Mouse (Mus musculus): Measurements from ENCODE around the gene Spink4. TPM values are rescaled to one million over a fixed set of nuclear protein-coding genes. Genes with fewer than 3 reads are reported as not detected.

The Spink4 gene
- total RNA-seq (2023), result not detected

DNA sequence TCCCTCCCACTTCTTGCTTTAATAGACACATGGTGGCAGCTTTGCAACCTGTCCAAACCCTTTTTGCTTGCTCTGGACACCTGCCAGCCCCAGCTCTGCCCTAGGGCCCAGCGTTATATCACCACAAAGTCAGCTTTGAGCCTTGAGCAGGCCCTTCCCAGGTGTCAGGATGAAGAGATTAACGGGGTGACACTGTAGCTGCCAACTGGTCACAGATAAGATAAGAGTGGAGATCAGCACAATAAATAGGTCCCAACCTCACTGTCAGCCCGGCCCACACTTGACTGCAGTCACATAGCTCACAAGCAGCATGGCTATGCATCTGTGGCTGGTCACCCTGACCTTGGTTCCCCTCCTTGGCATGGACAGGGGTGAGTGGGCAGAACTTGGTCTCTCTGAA, at the start of gene Spink4:
TSS of gene Spink4 (plus strand) at position 268 of the 400 bp plus-strand sequence.

DNA sequence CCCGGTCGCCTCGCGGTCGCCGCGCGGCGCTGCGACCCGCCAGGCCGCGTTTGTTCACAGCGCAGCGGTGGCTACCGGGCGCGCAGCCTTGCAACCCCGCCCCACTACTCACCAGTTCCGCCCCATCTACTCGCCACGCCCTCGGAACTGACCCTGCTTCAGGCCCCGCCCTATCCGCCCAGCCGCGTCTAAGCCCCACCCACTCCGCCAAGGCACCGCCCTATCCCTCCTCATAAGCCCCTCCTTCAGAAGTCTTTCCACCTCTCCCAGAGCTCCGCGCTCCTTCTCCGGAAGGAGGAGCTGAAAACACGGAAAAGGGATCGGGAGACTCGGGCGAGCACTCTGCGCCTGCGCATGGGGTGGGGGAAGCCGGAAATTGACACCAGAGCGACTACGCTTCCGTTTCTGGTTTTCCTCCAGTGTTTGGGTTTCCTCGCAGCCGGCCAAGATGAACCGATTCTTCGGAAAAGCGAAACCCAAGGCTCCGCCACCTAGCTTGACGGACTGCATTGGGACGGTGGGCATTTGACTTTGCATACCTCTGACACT, 28.4 kb downstream of the Spink4 start, which contains the start of the genes Bag1 and Chmp5:
TSS of gene Bag1 (minus strand) at position 135 of the 549 bp plus-strand sequence.
TSS of gene Chmp5 (plus strand) at position 248 of the 549 bp plus-strand sequence.

DNA sequence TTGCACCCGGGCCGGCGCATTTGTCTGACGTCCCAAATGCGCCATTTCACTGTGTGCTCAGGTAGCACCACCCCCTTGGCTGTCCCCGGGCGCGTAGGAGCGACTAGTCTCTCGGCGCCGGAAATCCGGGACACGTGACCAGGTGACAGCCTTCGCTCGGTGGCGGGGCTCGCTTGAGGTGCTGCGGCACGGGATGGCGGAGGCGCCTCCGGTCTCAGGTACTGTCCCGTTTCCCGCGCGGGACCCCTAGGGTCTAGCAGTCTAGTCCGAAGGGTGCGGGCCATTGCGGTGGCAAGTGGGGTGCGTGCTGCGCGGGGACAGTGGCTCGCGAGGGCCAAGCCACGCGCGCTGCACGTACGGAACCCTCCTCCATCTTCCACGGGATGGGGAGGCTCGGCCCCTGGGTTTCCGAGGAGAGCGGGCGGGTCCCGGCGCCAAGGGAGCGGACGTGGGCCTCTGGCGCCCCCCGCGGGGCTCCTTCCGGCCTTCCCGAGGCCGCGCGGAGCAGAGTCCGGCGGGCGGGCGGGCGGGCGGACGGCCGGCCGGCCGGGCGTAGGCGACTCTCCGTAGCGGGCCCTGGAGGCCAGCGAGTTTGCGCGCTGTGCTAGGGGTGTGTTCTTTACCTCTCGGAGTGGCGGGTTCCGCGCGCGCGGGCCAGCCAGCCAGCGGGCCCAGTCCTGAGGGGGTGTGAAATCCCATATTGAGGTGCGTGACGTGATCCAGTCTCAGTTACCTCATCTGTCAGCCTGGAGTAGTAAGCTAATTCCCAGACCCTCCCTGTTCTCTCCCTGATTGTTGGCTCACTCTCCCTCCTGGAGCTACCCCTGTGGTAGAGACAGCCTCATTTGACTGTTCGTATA, 51.2 kb downstream of the Spink4 start, which contains the start of gene Nfx1:
TSS of gene Nfx1 (plus strand) at position 65 of the 860 bp plus-strand sequence.

Other genes starting within 250 kb of the Spink4 start
- 25.0 TPM for gene Aptx, start 216.9 kb upstream of the Spink4 start, total RNA-seq (2023)
- gene Dnaja1, start 197.9 kb upstream of the Spink4 start, total RNA-seq (2023), result 574 TPM
- 62.4 TPM for gene Smu1, start 162.1 kb upstream of the Spink4 start, total RNA-seq (2023)
- gene B4galt1, start 66.0 kb upstream of the Spink4 start, total RNA-seq (2023), result 77.8 TPM
- gene Bag1, start 28.2 kb downstream of the Spink4 start, total RNA-seq (2023), result 68.1 TPM
- 25.7 TPM for gene Chmp5, start 28.4 kb downstream of the Spink4 start, total RNA-seq (2023)
- 90.5 TPM for gene Nfx1, start 50.9 kb downstream of the Spink4 start, total RNA-seq (2023)
- not detected for gene Aqp7, start 128.1 kb downstream of the Spink4 start, total RNA-seq (2023)
- 65.0 TPM for gene Aqp3, start 178.1 kb downstream of the Spink4 start, total RNA-seq (2023)
- 74.9 TPM for gene Nol6, start 204.4 kb downstream of the Spink4 start, total RNA-seq (2023)
- gene Ube2r2, start 215.7 kb downstream of the Spink4 start, total RNA-seq (2023), result 66.4 TPM